In genomic region chr19:6057313-6058096, GRCm38 (mm10) we compare ENCODE assay signal across 7 mouse cellular contexts. TPM values are rescaled to one million over a fixed set of nuclear protein-coding genes. Genes with fewer than 3 reads are reported as not detected.
DNase-seq lines count a peak whose midpoint lies in the region; ATAC-seq and TF ChIP-seq lines count a peak whose summit lies in the region.

TSS of gene Mrpl49 (minus strand) at chr19:6057785.
TSS of gene Fau (plus strand) at chr19:6057844.

- H3K27ac ChIP-seq in embryonic facial prominence, embryonic 12.5 days: peak within 1 kb of the TSS; percentile 80
- H3K27ac ChIP-seq in kidney, adult 2 months (ENCODE audit: insufficient read depth, low read depth, low read length): peak within 1 kb of the TSS; percentile 76
- H3K27ac ChIP-seq in limb, embryonic 12.5 days: peak within 1 kb of the TSS; percentile 73
- peak within 1 kb of the TSS; percentile 80 for H3K27ac ChIP-seq in midbrain, embryonic 15.5 days
- peak within 1 kb of the TSS; percentile 81 for H3K27ac ChIP-seq in spleen, adult 2 months (ENCODE audit: insufficient read depth, low read length)

- peak; percentile 99 for DNase-seq in adrenal gland, postnatal 25 days
- peak; percentile 99 for DNase-seq in heart, adult 18-20 months
- peak; percentile 99 for DNase-seq in kidney, adult 2 months
- DNase-seq in spleen, adult 2 months (ENCODE audit: low read depth in 1 of 2, low spot score in 2 of 2): peak; percentile 95 to 99

- H3K36me3 ChIP-seq in embryonic facial prominence, embryonic 12.5 days: peaks cover 48% of the 10 kb centered on the region
- H3K36me3 ChIP-seq in kidney, adult 2 months (ENCODE audit: control insufficient read depth, insufficient read depth, low read length): peaks cover 3% of the 10 kb centered on the region; the same call in 1 of the 2 replicates
- H3K36me3 ChIP-seq in limb, embryonic 12.5 days: peaks cover 51% of the 10 kb centered on the region
- H3K36me3 ChIP-seq in midbrain, embryonic 15.5 days (replicated peaks): peaks cover 21% of the 10 kb centered on the region
- peaks cover 29% of the 10 kb centered on the region for H3K36me3 ChIP-seq in spleen, adult 2 months (ENCODE audit: control insufficient read depth, insufficient read depth, low read length)

- WGBS in embryonic facial prominence, embryonic 12.5 days: under 1% methylated on average over 63 of the region's 63 CpGs
- under 1% methylated on average over 63 of the region's 63 CpGs for WGBS in kidney, adult 2 months
- WGBS in limb, embryonic 12.5 days: under 1% methylated on average over 61 of the region's 63 CpGs
- under 1% methylated on average over 63 of the region's 63 CpGs for WGBS in midbrain, embryonic 15.5 days
- WGBS in spleen, adult 2 months: under 1% methylated on average over 63 of the region's 63 CpGs

- peak within 1 kb of the TSS; percentile 92 for H3K9ac ChIP-seq in embryonic facial prominence, embryonic 12.5 days
- H3K9ac ChIP-seq in limb, embryonic 12.5 days (replicated peaks): peak within 1 kb of the TSS; percentile 92
- H3K9ac ChIP-seq in midbrain, embryonic 15.5 days: peak within 1 kb of the TSS; percentile 81

- no peak for TF ChIP-seq CTCF in kidney, adult 2 months (conservative IDR thresholded peaks at IDR 0.05; ENCODE audit: insufficient read depth, insufficient read length, low read depth, low read length)
- TF ChIP-seq CTCF in spleen, adult 2 months (IDR thresholded peaks at IDR 0.05; ENCODE audit: extremely low read depth, insufficient read depth, insufficient read length, insufficient replicate concordance): no peak

- peak within 1 kb of the TSS; percentile 86 for H3K4me2 ChIP-seq in embryonic facial prominence, embryonic 12.5 days (replicated peaks)
- H3K4me2 ChIP-seq in limb, embryonic 12.5 days: peak within 1 kb of the TSS; percentile 86
- peak within 1 kb of the TSS; percentile 82 for H3K4me2 ChIP-seq in midbrain, embryonic 15.5 days

- peak within 1 kb of the TSS; percentile 86 for H3K4me3 ChIP-seq in embryonic facial prominence, embryonic 12.5 days
- peak within 1 kb of the TSS; percentile 89 for H3K4me3 ChIP-seq in kidney, adult 2 months (ENCODE audit: insufficient read depth, low read depth, low read length)
- H3K4me3 ChIP-seq in limb, embryonic 12.5 days (replicated peaks): peak within 1 kb of the TSS; percentile 86
- H3K4me3 ChIP-seq in midbrain, embryonic 15.5 days: peak within 1 kb of the TSS; percentile 66
- peak within 1 kb of the TSS; percentile 94 for H3K4me3 ChIP-seq in spleen, adult 2 months (ENCODE audit: extremely low read depth, insufficient read depth, insufficient read length)

- peak; percentile 72 for TF ChIP-seq POLR2A in kidney, adult 2 months (IDR thresholded peaks at IDR 0.05; ENCODE audit: low read depth, low read length)
- TF ChIP-seq POLR2A in spleen, adult 2 months (IDR thresholded peaks at IDR 0.05; ENCODE audit: low read depth, low read length): peak; percentile 78

- peaks cover 28% of the 10 kb centered on the region for H3K4me1 ChIP-seq in embryonic facial prominence, embryonic 12.5 days
- H3K4me1 ChIP-seq in kidney, adult 2 months (ENCODE audit: control insufficient read depth, insufficient read depth, low read length): peaks cover 9% of the 10 kb centered on the region
- peaks cover 24% of the 10 kb centered on the region for H3K4me1 ChIP-seq in limb, embryonic 12.5 days (replicated peaks)
- H3K4me1 ChIP-seq in midbrain, embryonic 15.5 days: peaks cover 37% of the 10 kb centered on the region
- H3K4me1 ChIP-seq in spleen, adult 2 months (ENCODE audit: control insufficient read depth, insufficient read depth, insufficient read length): peaks cover 4% of the 10 kb centered on the region; the same call in 1 of the 2 replicates

- H3K9me3 ChIP-seq in embryonic facial prominence, embryonic 12.5 days: no peaks in the 10 kb centered on the region
- H3K9me3 ChIP-seq in limb, embryonic 12.5 days: no peaks in the 10 kb centered on the region
- H3K9me3 ChIP-seq in midbrain, embryonic 15.5 days: no peaks in the 10 kb centered on the region

- no peaks in the 10 kb centered on the region for H3K27me3 ChIP-seq in embryonic facial prominence, embryonic 12.5 days
- H3K27me3 ChIP-seq in kidney, adult 2 months (replicated peaks; ENCODE audit: control insufficient read depth, insufficient read depth, low read length): no peaks in the 10 kb centered on the region
- H3K27me3 ChIP-seq in limb, embryonic 12.5 days: no peaks in the 10 kb centered on the region
- H3K27me3 ChIP-seq in midbrain, embryonic 15.5 days (replicated peaks): no peaks in the 10 kb centered on the region
- no peaks in the 10 kb centered on the region for H3K27me3 ChIP-seq in spleen, adult 2 months (ENCODE audit: control insufficient read depth, insufficient read depth, low read length)

- peak; percentile 73 for ATAC-seq in embryonic facial prominence, embryonic 12.5 days (ENCODE audit: insufficient number of reproducible peaks, insufficient read depth, low FRiP score, low TSS enrichment)
- peak; percentile 76 for ATAC-seq in limb, embryonic 12.5 days (ENCODE audit: insufficient number of reproducible peaks, insufficient read depth, low FRiP score, low TSS enrichment, low read depth)
- ATAC-seq in midbrain, embryonic 15.5 days (replicated peaks): peak; percentile 87

RNA-seq across cellular contexts. Expression of gene Mrpl49, which starts in this region (rescaled TPM):
- 65.2 and 65.7 TPM in 2 replicates for total RNA-seq in adrenal gland, postnatal 25 days (2021)
- polyA plus RNA-seq in embryonic facial prominence, embryonic 12.5 days (2016; fragmentation: Nextera tagmentation; extraction: Ambion mirVana): 79.3 and 79.4 TPM in 2 replicates
- 10 to 100 TPM; 42.2 to 47.2 TPM for total RNA-seq in heart, adult 18-20 months (2021)
- 32.0 and 37.3 TPM in 2 replicates for polyA plus RNA-seq in kidney, adult 2 months (2012; rRNA removed)
- 76.7 and 79.1 TPM in 2 replicates for polyA plus RNA-seq in limb, embryonic 12.5 days (2016; fragmentation: Nextera tagmentation; extraction: Ambion mirVana)
- polyA plus RNA-seq in midbrain, embryonic 15.5 days (2015; fragmentation: Nextera tagmentation; extraction: Ambion mirVana): 62.5 and 65.1 TPM in 2 replicates
- polyA plus RNA-seq in spleen, adult 2 months (2012; rRNA removed): 11.0 TPM in 2 replicates

RNA-seq across cellular contexts. Expression of gene Fau, which starts in this region (rescaled TPM):
- total RNA-seq in adrenal gland, postnatal 25 days (2021): 891 and 1,016 TPM in 2 replicates
- polyA plus RNA-seq in embryonic facial prominence, embryonic 12.5 days (2016; fragmentation: Nextera tagmentation; extraction: Ambion mirVana): 703 and 704 TPM in 2 replicates
- 100 to 1,000 TPM; 613 to 618 TPM for total RNA-seq in heart, adult 18-20 months (2021)
- polyA plus RNA-seq in kidney, adult 2 months (2012; rRNA removed): 882 and 1,017 TPM in 2 replicates
- 775 and 779 TPM in 2 replicates for polyA plus RNA-seq in limb, embryonic 12.5 days (2016; fragmentation: Nextera tagmentation; extraction: Ambion mirVana)
- 459 and 483 TPM in 2 replicates for polyA plus RNA-seq in midbrain, embryonic 15.5 days (2015; fragmentation: Nextera tagmentation; extraction: Ambion mirVana)
- polyA plus RNA-seq in spleen, adult 2 months (2012; rRNA removed): 1,884 and 3,019 TPM in 2 replicates

Comparison
In these comparisons a context has a peak if more than half of its experiments do, and no peak if none do; other contexts are left out.
1. Peak in every context shown above with its lines: DNase-seq, ATAC-seq, H3K4me3 ChIP-seq and H3K27ac ChIP-seq.